Mouse (Mus musculus) heart, postnatal 0 days (tissue): ENCODE measurements around the gene Pla2g2e. TPM values are rescaled to one million over a fixed set of nuclear protein-coding genes. Genes with fewer than 3 reads are reported as not detected.

Source experiments
- ATAC-seq: fragments of 200-750 bp; cut with Nextera tagmentation; 2 replicates; pipeline ENCODE4 v1.8.0; 2017; ENCODE audit warnings: low read depth, moderate number of reproducible peaks, moderate library complexity; ENCODE audit not compliant: insufficient read depth
- DNase-seq: peaks from one replicate; pipeline ENCODE4 v3.0.0-alpha.2; 2016; ENCODE audit warnings: low spot score
- H3K27ac ChIP-seq: fragments of 300-500 bp; sonication (generic); 2 replicates; pipeline ENCODE4 v1.5.1; 2014; ENCODE audit warnings: low read depth, mild to moderate bottlenecking
- H3K27me3 ChIP-seq: fragments of 300-500 bp; sonication (generic); 2 replicates; pipeline ENCODE4 v1.6.1; 2014; ENCODE audit warnings: low read length, mixed read lengths; ENCODE audit not compliant: control insufficient read depth, insufficient read depth
- H3K36me3 ChIP-seq: fragments of 300-500 bp; sonication (generic); replicated peaks from 2 replicates; pipeline ENCODE4 v1.6.1; 2014; ENCODE audit warnings: low read length, mixed read lengths; ENCODE audit not compliant: control insufficient read depth, insufficient read depth
- H3K4me1 ChIP-seq: fragments of 300-500 bp; sonication (generic); 2 replicates; pipeline ENCODE4 v1.6.1; 2014; ENCODE audit warnings: antibody characterized with exemption; ENCODE audit not compliant: control insufficient read depth, insufficient read depth
- H3K4me2 ChIP-seq: fragments of 300-500 bp; sonication (generic); 2 replicates; pipeline ENCODE4 v1.6.1; 2014; ENCODE audit warnings: low read depth, mild to moderate bottlenecking, low read length, moderate library complexity
- H3K4me3 ChIP-seq: fragments of 300-500 bp; sonication (generic); 2 replicates; pipeline ENCODE4 v1.5.1; 2014; ENCODE audit warnings: low read depth, low read length
- H3K9ac ChIP-seq: fragments of 300-500 bp; sonication (generic); replicated peaks from 2 replicates; pipeline ENCODE4 v1.6.1; 2014; ENCODE audit warnings: low read depth, low read length, mixed read lengths
- H3K9me3 ChIP-seq: fragments of 300-500 bp; sonication (generic); replicated peaks from 2 replicates; pipeline ENCODE4 v1.6.1; 2016; ENCODE audit warnings: low read length; ENCODE audit not compliant: control insufficient read depth
- CTCF ChIP-seq: IDR thresholded peaks from 2 replicates; pipeline ENCODE4 v1.5.1; 2016; ENCODE audit warnings: antibody characterized with exemption, control low read depth, low read depth
- EP300 ChIP-seq: IDR thresholded peaks from 2 replicates; pipeline ENCODE4 v1.6.1; 2016; ENCODE audit warnings: antibody characterized with exemption, low read depth
- WGBS: fragments of 180-500 bp; shearing (Covaris S2); extraction: QIAGEN DNeasy Blood & Tissue Kit; methylation state at CpG from one replicate; pipeline ENCODE4 v1.1.7; 2014; 5-methylcytosine and 5-hydroxymethylcytosine counted together
- polyA plus RNA-seq: library from polyadenylated mRNA; unstranded; fragments of >200 nt; fragmentation: Nextera tagmentation; extraction: Ambion mirVana; gene quantifications from 2 replicates; pipeline ENCODE4 v1.2.1, GENCODE M21; 2015
- total RNA-seq: library from RNA; depleted of rRNA; stranded (reverse); fragments of >200 nt; gene quantifications from 2 replicates; pipeline ENCODE4 v1.2.3, GENCODE M21; 2014; ENCODE audit warnings: low replicate concordance; rRNA removed

Pla2g2e gene
- total RNA-seq (not detected in 2 replicates), polyA plus RNA-seq (0.15 and 0.30 TPM in 2 replicates)

- no peak for DNase-seq
- no peaks in the 10 kb centered on the region for H3K9me3 ChIP-seq
- H3K27me3 ChIP-seq, result 0 out of 2 replicates have a peak, but pooled peaks cover 7% of the 10 kb centered on the region
- H3K4me3 ChIP-seq, result no peak within 1 kb of the TSS
- H3K36me3 ChIP-seq, result no peaks in the 10 kb centered on the region
- 52% methylated on average over 4 of the region's 4 CpGs for WGBS
- no peak within 1 kb of the TSS for H3K9ac ChIP-seq
- no peak within 1 kb of the TSS for H3K4me2 ChIP-seq
- no peaks in the 10 kb centered on the region for H3K4me1 ChIP-seq
- TF ChIP-seq CTCF (no peak), EP300 (no peak)
- ATAC-seq, result no peak
- H3K27ac ChIP-seq, result no peak within 1 kb of the TSS
These were observed at the start of gene Pla2g2e for GRCm38 (mm10) chr4:138877731-138878130. Pla2g2e (plus strand) TSS chr4:138877942.

GRCm38 (mm10) chr4:138839806-138840205 lies 37.9 kb upstream of the Pla2g2e start:
- ATAC-seq (no peak), DNase-seq (no peak)
- WGBS, result 66% methylated on average over 6 of the region's 6 CpGs
- peaks cover 18% of the 10 kb centered on the region; the same call in 1 of the 2 replicates for H3K9me3 ChIP-seq
- no peak overlapping the region for H3K4me3 ChIP-seq
- H3K27ac ChIP-seq, result no peak overlapping the region
- no peak for TF ChIP-seq CTCF
- TF ChIP-seq EP300, result no peak
- H3K4me2 ChIP-seq, result no peak overlapping the region
- H3K27me3 ChIP-seq, result 0 out of 2 replicates have a peak, but pooled peaks cover 4% of the 10 kb centered on the region
- no peak overlapping the region for H3K9ac ChIP-seq
- H3K36me3 ChIP-seq, result no peaks in the 10 kb centered on the region
- no peaks in the 10 kb centered on the region for H3K4me1 ChIP-seq

GRCm38 (mm10) chr4:138840726-138841125 lies 37.0 kb upstream of the Pla2g2e start:
- 81% methylated on average over 8 of the region's 8 CpGs for WGBS
- Histone ChIP-seq H3K36me3 (no peaks in the 10 kb centered on the region), H3K9ac (no peak overlapping the region), H3K9me3 (peaks cover 26% of the 10 kb centered on the region; the same call in 1 of the 2 replicates), H3K27me3 (0 out of 2 replicates have a peak, but pooled peaks cover 1% of the 10 kb centered on the region), H3K4me2 (no peak overlapping the region), H3K4me3 (no peak overlapping the region), H3K27ac (no peak overlapping the region), H3K4me1 (no peaks in the 10 kb centered on the region)
- TF ChIP-seq EP300, result no peak
- TF ChIP-seq CTCF, result no peak
- ATAC-seq (no peak), DNase-seq (no peak)

GRCm38 (mm10) chr4:138841386-138841785 lies 36.4 kb upstream of the Pla2g2e start:
- Histone ChIP-seq H3K9ac (no peak overlapping the region), H3K27ac (no peak overlapping the region), H3K27me3 (no peaks in the 10 kb centered on the region), H3K4me3 (no peak overlapping the region), H3K9me3 (peaks cover 26% of the 10 kb centered on the region; the same call in 1 of the 2 replicates), H3K36me3 (no peaks in the 10 kb centered on the region), H3K4me2 (no peak overlapping the region), H3K4me1 (no peaks in the 10 kb centered on the region)
- WGBS, result 77% methylated on average over 7 of the region's 7 CpGs
- DNase-seq (no peak), ATAC-seq (no peak)
- TF ChIP-seq CTCF (no peak), EP300 (no peak)

GRCm38 (mm10) chr4:138851463-138851862 lies 26.3 kb upstream of the Pla2g2e start:
- ATAC-seq, result 0 out of 2 replicates have a peak, but pooled peaks have one; percentile 27
- WGBS, result 3% methylated on average over 4 of the region's 4 CpGs
- peak; percentile 59 for DNase-seq
- no peaks in the 10 kb centered on the region for H3K4me1 ChIP-seq
- no peak overlapping the region for H3K4me2 ChIP-seq
- no peak overlapping the region for H3K27ac ChIP-seq
- no peak overlapping the region for H3K4me3 ChIP-seq
- TF ChIP-seq EP300, result no peak
- TF ChIP-seq CTCF, result peak; percentile 99
- H3K9me3 ChIP-seq, result no peaks in the 10 kb centered on the region
- H3K27me3 ChIP-seq, result 0 out of 2 replicates have a peak, but pooled peaks cover 26% of the 10 kb centered on the region
- no peaks in the 10 kb centered on the region for H3K36me3 ChIP-seq
- no peak overlapping the region for H3K9ac ChIP-seq

GRCm38 (mm10) chr4:138852961-138853360 lies 24.8 kb upstream of the Pla2g2e start:
- Histone ChIP-seq H3K9ac (no peak overlapping the region), H3K27me3 (0 out of 2 replicates have a peak, but pooled peaks cover 26% of the 10 kb centered on the region), H3K4me3 (no peak overlapping the region), H3K4me1 (no peaks in the 10 kb centered on the region), H3K4me2 (no peak overlapping the region), H3K9me3 (no peaks in the 10 kb centered on the region), H3K36me3 (no peaks in the 10 kb centered on the region), H3K27ac (no peak overlapping the region)
- 58% methylated on average over 6 of the region's 6 CpGs for WGBS
- TF ChIP-seq EP300 (no peak), CTCF (no peak)
- ATAC-seq (no peak), DNase-seq (no peak)
